Mouse (Mus musculus): ENCODE data around the gene Hpgds.
A peak's percentile ranks its signal among the peaks of the same experiment; 100 is the strongest.

Gene Hpgds

GRCm38 (mm10) chr6:65144621-65145205, at the start of gene Hpgds:
Gene Hpgds (minus strand): TSS chr6:65144908.
- peak; percentile 35 for DNase-seq (ENCODE audit: low spot score)

GRCm38 (mm10) chr6:65164977-65165376, 20.3 kb upstream of the Hpgds start:
- DNase-seq (ENCODE audit: low spot score), result no peak

- no peak for DNase-seq (ENCODE audit: low spot score)
These were observed 19.4 kb upstream of the Hpgds start for GRCm38 (mm10) chr6:65164137-65164536.

GRCm38 (mm10) chr6:65159381-65159942, 14.8 kb upstream of the Hpgds start:
- DNase-seq (ENCODE audit: low spot score), result no peak

GRCm38 (mm10) chr6:65157042-65157441, 12.3 kb upstream of the Hpgds start:
- no peak for DNase-seq (ENCODE audit: low spot score)

GRCm38 (mm10) chr6:65153570-65153969, 8.9 kb upstream of the Hpgds start:
- DNase-seq (ENCODE audit: low spot score), result no peak

- no peak for DNase-seq (ENCODE audit: low spot score)
These were observed 6.0 kb upstream of the Hpgds start for GRCm38 (mm10) chr6:65150703-65151102.

GRCm38 (mm10) chr6:65146363-65146762, 1.7 kb upstream of the Hpgds start:
- no peak for DNase-seq (ENCODE audit: low spot score)

- DNase-seq (ENCODE audit: low spot score), result no peak
These were observed 2.4 kb downstream of the Hpgds start for GRCm38 (mm10) chr6:65142316-65142715.

GRCm38 (mm10) chr6:65140750-65141243, 3.9 kb downstream of the Hpgds start:
- DNase-seq (ENCODE audit: low spot score), result no peak

- DNase-seq (ENCODE audit: low spot score), result no peak
These were observed 4.5 kb downstream of the Hpgds start for GRCm38 (mm10) chr6:65140082-65140749.

- DNase-seq (ENCODE audit: low spot score), result no peak
These were observed 6.5 kb downstream of the Hpgds start for GRCm38 (mm10) chr6:65138243-65138642.

GRCm38 (mm10) chr6:65137802-65138201, 6.9 kb downstream of the Hpgds start:
- DNase-seq (ENCODE audit: low spot score), result no peak

GRCm38 (mm10) chr6:65132376-65132775, 12.3 kb downstream of the Hpgds start:
- no peak for DNase-seq (ENCODE audit: low spot score)

- no peak for DNase-seq (ENCODE audit: low spot score)
These were observed 18.5 kb downstream of the Hpgds start for GRCm38 (mm10) chr6:65126074-65126726.

GRCm38 (mm10) chr6:65117540-65117939, 27.2 kb downstream of the Hpgds start:
- no peak for DNase-seq (ENCODE audit: low spot score)

GRCm38 (mm10) chr6:65114902-65115301, 29.8 kb downstream of the Hpgds start:
- no peak for DNase-seq (ENCODE audit: low spot score)

- DNase-seq (ENCODE audit: low spot score), result no peak
These were observed 65.6 kb downstream of the Hpgds start for GRCm38 (mm10) chr6:65079139-65079538.

- DNase-seq (ENCODE audit: low spot score), result no peak
These were observed 69.5 kb downstream of the Hpgds start for GRCm38 (mm10) chr6:65075201-65075600.

All from spleen, adult 12 weeks (tissue).